Mouse (Mus musculus) thymus, postnatal 36 days (tissue): Measurements from ENCODE around the gene Veph1.

Source experiments
- DNase-seq, 2 experiments: peaks; one replicate each; pipeline ENCODE4 v3.0.0; 2022; ENCODE audit warnings: mixed read lengths in 2 of 2

Gene Veph1

GRCm38 (mm10) chr3:66101074-66101473, 195.6 kb downstream of the Veph1 start:
- no peak for DNase-seq

GRCm38 (mm10) chr3:66091746-66092145, 204.9 kb downstream of the Veph1 start:
- DNase-seq, result no peak

- DNase-seq, result no peak
These were observed 209.0 kb downstream of the Veph1 start for GRCm38 (mm10) chr3:66087608-66088007.

GRCm38 (mm10) chr3:66083856-66084255, 212.8 kb downstream of the Veph1 start:
- DNase-seq, result no peak

GRCm38 (mm10) chr3:66083407-66083806, 213.2 kb downstream of the Veph1 start:
- no peak for DNase-seq

- DNase-seq, result no peak
These were observed 213.7 kb downstream of the Veph1 start for GRCm38 (mm10) chr3:66082975-66083374.

- no peak for DNase-seq
These were observed 215.3 kb downstream of the Veph1 start for GRCm38 (mm10) chr3:66081363-66081736.

GRCm38 (mm10) chr3:66080631-66081362, 215.8 kb downstream of the Veph1 start:
- no peak for DNase-seq

GRCm38 (mm10) chr3:66079886-66080285, 216.8 kb downstream of the Veph1 start:
- no peak for DNase-seq

- no peak for DNase-seq
These were observed 217.6 kb downstream of the Veph1 start for GRCm38 (mm10) chr3:66078898-66079537.

GRCm38 (mm10) chr3:66078026-66078721, 218.5 kb downstream of the Veph1 start:
- no peak for DNase-seq

- no peak for DNase-seq
These were observed 226.4 kb downstream of the Veph1 start for GRCm38 (mm10) chr3:66070274-66070673.

GRCm38 (mm10) chr3:66063881-66064280, 232.8 kb downstream of the Veph1 start:
- no peak for DNase-seq

- DNase-seq, result no peak
These were observed 239.7 kb downstream of the Veph1 start for GRCm38 (mm10) chr3:66056912-66057311.

- DNase-seq, result no peak
These were observed 241.0 kb downstream of the Veph1 start for GRCm38 (mm10) chr3:66055652-66056051.

GRCm38 (mm10) chr3:66050092-66050886, 246.3 kb downstream of the Veph1 start:
- DNase-seq, result no peak

GRCm38 (mm10) chr3:66040857-66041494, 255.7 kb downstream of the Veph1 start:
- no peak for DNase-seq

- DNase-seq, result no peak
These were observed 261.4 kb downstream of the Veph1 start for GRCm38 (mm10) chr3:66035226-66035625.

GRCm38 (mm10) chr3:66033346-66033745, 263.3 kb downstream of the Veph1 start:
- DNase-seq, result no peak

GRCm38 (mm10) chr3:66025454-66025853, 271.2 kb downstream of the Veph1 start:
- DNase-seq, result no peak

GRCm38 (mm10) chr3:66024220-66024792, 272.3 kb downstream of the Veph1 start:
- no peak for DNase-seq

GRCm38 (mm10) chr3:66019171-66019570, 277.5 kb downstream of the Veph1 start:
- DNase-seq, result no peak
